Mouse (Mus musculus) CH12.LX (cell line): ENCODE results near the gene Gm21885.

Experiments
- EP300 ChIP-seq: IDR thresholded peaks from 2 replicates; pipeline ENCODE4 v1.6.1; 2011; ENCODE audit warnings: low read length, improper control_type of control experiment
- PAX5 ChIP-seq: IDR thresholded peaks from 2 replicates; pipeline ENCODE4 v1.6.1; 2012; ENCODE audit warnings: low read length, inconsistent platforms, mixed read lengths
- POLR2AphosphoS2 ChIP-seq: IDR thresholded peaks from 2 replicates; pipeline ENCODE4 v1.6.1; 2011; ENCODE audit warnings: low read depth, low read length, improper control_type of control experiment
- RAD21 ChIP-seq: IDR thresholded peaks from 2 replicates; pipeline ENCODE4 v1.6.1; 2011; ENCODE audit warnings: low read depth, mild to moderate bottlenecking, low read length, improper control_type of control experiment, moderate library complexity

DNA sequence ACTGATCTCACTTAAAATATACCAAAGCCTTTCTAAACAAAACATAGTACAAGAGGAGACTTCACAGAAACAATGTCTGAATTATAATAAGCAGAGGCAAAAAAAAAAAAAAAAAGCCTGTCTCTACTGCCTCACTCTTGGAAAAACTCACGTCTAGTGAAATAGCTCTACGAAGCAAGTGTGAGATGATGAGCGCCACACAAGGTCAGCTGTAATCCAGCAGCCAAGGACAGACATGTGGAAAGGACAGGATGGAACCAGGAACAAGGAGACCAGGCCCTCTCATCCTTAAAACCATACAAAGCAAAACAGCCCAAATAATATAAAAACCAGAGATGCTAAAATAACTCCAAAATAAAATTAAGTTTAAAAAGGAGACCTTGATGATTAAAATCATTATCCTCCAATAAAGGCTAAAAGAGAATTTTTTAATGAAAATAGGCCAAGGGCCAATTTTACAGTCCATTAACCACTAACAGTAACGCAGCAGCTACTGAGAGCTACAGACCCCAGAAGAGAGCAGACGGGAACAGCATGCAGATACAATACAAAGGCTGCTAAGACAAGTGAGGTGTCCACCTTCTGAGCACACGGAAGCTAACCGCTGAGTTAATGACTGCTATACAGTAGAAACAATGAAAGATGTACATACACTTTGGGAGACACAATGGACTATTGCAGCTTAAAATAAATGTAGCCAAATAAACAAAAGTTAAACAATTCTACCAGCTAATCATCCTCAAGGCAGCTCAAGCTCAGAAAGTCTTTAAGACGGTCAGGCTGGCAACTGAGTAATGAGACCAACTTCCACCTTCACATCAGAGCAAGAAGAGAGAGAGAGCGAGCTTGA is 13.5 kb downstream of the Gm21885 start:
- TF ChIP-seq EP300 (no peak), RAD21 (no peak), PAX5 (no peak), POLR2AphosphoS2 (no peak)
